Mouse (Mus musculus) spleen, adult 2 months (tissue): ENCODE measurements around the gene Nt5c. TPM values are rescaled to one million over a fixed set of nuclear protein-coding genes. Genes with fewer than 3 reads are reported as not detected.

Source experiments
- DNase-seq, 2 experiments: peaks; one replicate each; pipeline versions ENCODE4 v3.0.0 to v3.0.0-alpha.2; 2012 to 2021; ENCODE audit warnings: low spot score in 2 of 2, low read depth in 1 of 2
- H3K27ac ChIP-seq: fragments of 200-500 bp; 2 replicates; pipeline ENCODE4 v1.5.1; 2012; ENCODE audit warnings: low read length, inconsistent platforms; ENCODE audit not compliant: insufficient read depth
- H3K27me3 ChIP-seq: fragments of 200-500 bp; 2 replicates; pipeline ENCODE4 v1.6.1; 2012; ENCODE audit warnings: mild to moderate bottlenecking, moderate library complexity, low read length, inconsistent platforms; ENCODE audit not compliant: control insufficient read depth, insufficient read depth
- H3K36me3 ChIP-seq: fragments of 200-500 bp; 2 replicates; pipeline ENCODE4 v1.6.1; 2012; ENCODE audit warnings: mild to moderate bottlenecking, low read length, inconsistent platforms; ENCODE audit not compliant: control insufficient read depth, insufficient read depth
- H3K4me1 ChIP-seq: fragments of 200-500 bp; 2 replicates; pipeline ENCODE4 v1.6.1; 2011; ENCODE audit warnings: inconsistent platforms; ENCODE audit not compliant: control insufficient read depth, insufficient read depth, insufficient read length
- H3K4me3 ChIP-seq: fragments of 200-500 bp; 2 replicates; pipeline ENCODE4 v1.5.1; 2011; ENCODE audit warnings: mild to moderate bottlenecking, inconsistent platforms; ENCODE audit not compliant: insufficient read depth, insufficient read length; ENCODE audit errors: extremely low read depth
- CTCF ChIP-seq: fragments of 200-500 bp; IDR thresholded peaks from 2 replicates; pipeline ENCODE4 v1.5.1; 2011; ENCODE audit warnings: mild to moderate bottlenecking, inconsistent platforms; ENCODE audit not compliant: insufficient read depth, insufficient read length, insufficient replicate concordance; ENCODE audit errors: extremely low read depth
- POLR2A ChIP-seq: fragments of 200-500 bp; IDR thresholded peaks from 2 replicates; pipeline ENCODE4 v1.6.1; 2011; ENCODE audit warnings: low read depth, low read length, inconsistent platforms
- WGBS: fragments of 180-500 bp; shearing (Covaris S2); methylation state at CpG from one replicate; pipeline ENCODE4 v1.1.7; 2018; 5-methylcytosine and 5-hydroxymethylcytosine counted together
- polyA plus RNA-seq: library from polyadenylated mRNA; depleted of rRNA; stranded (reverse); fragments of >200 nt; gene quantifications from 2 replicates; pipeline ENCODE4 v1.2.3, GENCODE M21; 2012

Gene Nt5c
- polyA plus RNA-seq, 1 experiment: 59.1 TPM

- peak overlapping the region; percentile 87 for H3K27ac ChIP-seq
Observed at GRCm38 (mm10) chr11:115475758-115476237, 15.9 kb downstream of the Nt5c start.

GRCm38 (mm10) chr11:115475025-115475757 is 16.5 kb downstream of the Nt5c start, which contains the start of gene Armc7:
Gene Armc7, plus strand, starts transcription at chr11:115475667.
- 3% methylated on average over 26 of the region's 26 CpGs for WGBS
- peaks cover 10% of the 10 kb centered on the region; the same call in 1 of the 2 replicates for H3K4me1 ChIP-seq
- DNase-seq: peak; percentile 79 to 91

More at GRCm38 (mm10) chr11:115475758-115476237, 15.9 kb downstream of the Nt5c start:
- TF ChIP-seq POLR2A (no peak), CTCF (no peak)
- DNase-seq: no peak
- Histone ChIP-seq H3K27me3 (no peaks in the 10 kb centered on the region), H3K36me3 (peaks cover 4% of the 10 kb centered on the region), H3K4me1 (peaks cover 10% of the 10 kb centered on the region; the same call in 1 of the 2 replicates), H3K4me3 (peak overlapping the region; percentile 87)
- WGBS: under 1% methylated on average over 28 of the region's 28 CpGs

GRCm38 (mm10) chr11:115473626-115474275 is 17.9 kb downstream of the Nt5c start:
- Histone ChIP-seq H3K27ac (no peak overlapping the region), H3K4me1 (peaks cover 7% of the 10 kb centered on the region; the same call in 1 of the 2 replicates), H3K36me3 (no peaks in the 10 kb centered on the region), H3K27me3 (no peaks in the 10 kb centered on the region), H3K4me3 (no peak overlapping the region)
- DNase-seq: peak; percentile 80 to 89
- 20% methylated on average over 15 of the region's 15 CpGs for WGBS
- TF ChIP-seq CTCF: peak; percentile 87; the same call in 1 of the 2 replicates
- no peak for TF ChIP-seq POLR2A

More at GRCm38 (mm10) chr11:115475025-115475757, 16.5 kb downstream of the Nt5c start, which contains the start of gene Armc7:
- TF ChIP-seq POLR2A (peak; percentile 30), CTCF (no peak)
- Histone ChIP-seq H3K27me3 (no peaks in the 10 kb centered on the region), H3K27ac (peak within 1 kb of the TSS; percentile 88), H3K4me3 (peak within 1 kb of the TSS; percentile 87), H3K36me3 (peaks cover 4% of the 10 kb centered on the region)

GRCm38 (mm10) chr11:115472183-115472582 is 19.5 kb downstream of the Nt5c start:
- 68% methylated on average over 7 of the region's 7 CpGs for WGBS
- TF ChIP-seq POLR2A (no peak), CTCF (no peak)
- no peaks in the 10 kb centered on the region for H3K27me3 ChIP-seq
- DNase-seq: no peak
- H3K36me3 ChIP-seq: no peaks in the 10 kb centered on the region
- peaks cover 4% of the 10 kb centered on the region; the same call in 1 of the 2 replicates for H3K4me1 ChIP-seq
- H3K27ac ChIP-seq: no peak overlapping the region
- H3K4me3 ChIP-seq: no peak overlapping the region

- H3K27ac ChIP-seq: no peak overlapping the region
- DNase-seq: no peak
- H3K36me3 ChIP-seq: no peaks in the 10 kb centered on the region
- no peak overlapping the region for H3K4me3 ChIP-seq
- no peaks in the 10 kb centered on the region for H3K27me3 ChIP-seq
- 82% methylated on average over 4 of the region's 4 CpGs for WGBS
- H3K4me1 ChIP-seq: no peaks in the 10 kb centered on the region; the same call in 1 of the 2 replicates
- TF ChIP-seq POLR2A (no peak), CTCF (no peak)
Observed at GRCm38 (mm10) chr11:115467217-115467618, 24.4 kb downstream of the Nt5c start.

- DNase-seq: no peak
- H3K27ac ChIP-seq: peak overlapping the region; percentile 26
- H3K27me3 ChIP-seq: no peaks in the 10 kb centered on the region
- H3K4me3 ChIP-seq: peak overlapping the region; percentile 26; the same call in 1 of the 2 replicates
- TF ChIP-seq CTCF: no peak
- TF ChIP-seq POLR2A: no peak
- H3K4me1 ChIP-seq: no peaks in the 10 kb centered on the region; the same call in 1 of the 2 replicates
- H3K36me3 ChIP-seq: no peaks in the 10 kb centered on the region
- WGBS: 62% methylated on average over 8 of the region's 8 CpGs
Observed at GRCm38 (mm10) chr11:115464851-115465250, 26.8 kb downstream of the Nt5c start.

GRCm38 (mm10) chr11:115463397-115463796 is 28.3 kb downstream of the Nt5c start:
- Histone ChIP-seq H3K4me1 (no peaks in the 10 kb centered on the region; the same call in 1 of the 2 replicates), H3K4me3 (peak overlapping the region; percentile 21; the same call in 1 of the 2 replicates), H3K27me3 (no peaks in the 10 kb centered on the region), H3K36me3 (no peaks in the 10 kb centered on the region), H3K27ac (peak overlapping the region; percentile 64)
- DNase-seq: no peak
- 47% methylated on average over 11 of the region's 11 CpGs for WGBS
- no peak for TF ChIP-seq CTCF
- TF ChIP-seq POLR2A: no peak
